Comparison of ENCODE assay signal across 9 mouse cellular contexts in genomic region chr13:99675951-99676350, GRCm38 (mm10).
A peak's percentile ranks its signal among the peaks of the same experiment; 100 is the strongest.
DNase-seq lines count a peak whose midpoint lies in the region; ATAC-seq and TF ChIP-seq lines count a peak whose summit lies in the region.
"Had no signal": no experiment of that assay in that cellular context is flagged by ENCODE, and none has a peak within 500 bp of the region (broad histone marks: within the 10 kb centered on the region; RNA-seq: fewer than 3 reads in every experiment).

No protein-coding gene starts in this region.

- no peaks in the 10 kb centered on the region for H3K27me3 ChIP-seq in forebrain, embryonic 10.5 days (ENCODE audit: poor library complexity, severe bottlenecking)
- H3K27me3 ChIP-seq in forebrain, embryonic 11.5 days (ENCODE audit: control insufficient read depth, insufficient read depth, low read length): no peaks in the 10 kb centered on the region
- H3K27me3 ChIP-seq in neural tube, embryonic 15.5 days (replicated peaks): no peaks in the 10 kb centered on the region

- WGBS in forebrain, embryonic 10.5 days: 64% methylated on average over 5 of the region's 5 CpGs
- 67% methylated on average over 5 of the region's 5 CpGs for WGBS in forebrain, embryonic 11.5 days
- WGBS in lung, adult 2 months: 50% methylated on average over 5 of the region's 5 CpGs
- WGBS in neural tube, embryonic 15.5 days: 64% methylated on average over 5 of the region's 5 CpGs

- H3K4me2 ChIP-seq in forebrain, embryonic 11.5 days (ENCODE audit: low read depth, low read length, severe bottlenecking): no peak overlapping the region
- H3K4me2 ChIP-seq in neural tube, embryonic 15.5 days: no peak overlapping the region

- DNase-seq in forebrain, embryonic 10.5 days (ENCODE audit: extremely low spot score, low spot score): no peak
- no peak for DNase-seq in forebrain, embryonic 11.5 days (ENCODE audit: low spot score)
- peak; percentile 83 for DNase-seq in brain, embryonic 14.5 days (ENCODE audit: low read depth)
- DNase-seq in gastrocnemius, adult 2 months: peak; percentile 61
- peak; percentile 24 for DNase-seq in lung, adult 2 months
- DNase-seq in MN1 (ENCODE audit: low spot score): no peak
- DNase-seq: kidney, postnatal 4 days had no signal

- intact Hi-C loops in gastrocnemius, adult 2 months (cut with DNase I): no loop called here

- H3K36me3 ChIP-seq in forebrain, embryonic 10.5 days (replicated peaks): no peaks in the 10 kb centered on the region
- no peaks in the 10 kb centered on the region for H3K36me3 ChIP-seq in forebrain, embryonic 11.5 days (ENCODE audit: control insufficient read depth, insufficient read depth, low read length)
- no peaks in the 10 kb centered on the region for H3K36me3 ChIP-seq in neural tube, embryonic 15.5 days

- ATAC-seq in forebrain, embryonic 11.5 days (replicated peaks; ENCODE audit: low FRiP score): no peak
- no peak for ATAC-seq in neural tube, embryonic 15.5 days (ENCODE audit: low FRiP score)
- ATAC-seq in CD4-positive, CD25-positive, alpha-beta regulatory T cell, adult 4 months: no peak

- no peak overlapping the region for H3K9ac ChIP-seq in forebrain, embryonic 11.5 days (ENCODE audit: low read length)
- no peak overlapping the region for H3K9ac ChIP-seq in neural tube, embryonic 15.5 days (replicated peaks)

- no peak overlapping the region for H3K4me3 ChIP-seq in forebrain, embryonic 10.5 days
- H3K4me3 ChIP-seq in forebrain, embryonic 11.5 days (ENCODE audit: low read depth, low read length): no peak overlapping the region
- no peak overlapping the region for H3K4me3 ChIP-seq in gastrocnemius, adult 2 months
- H3K4me3 ChIP-seq in lung, adult 2 months (replicated peaks; ENCODE audit: extremely low read depth, low read depth, low read length): no peak overlapping the region
- H3K4me3 ChIP-seq in neural tube, embryonic 15.5 days (replicated peaks): no peak overlapping the region

- no peak for TF ChIP-seq POLR2A in brain, embryonic 14.5 days (IDR thresholded peaks at IDR 0.05; ENCODE audit: borderline replicate concordance, extremely low read depth, insufficient read depth, insufficient read length, poor library complexity, severe bottlenecking)
- TF ChIP-seq POLR2A in lung, adult 2 months (IDR thresholded peaks at IDR 0.05; ENCODE audit: borderline replicate concordance, extremely low read depth, low read depth, low read length): no peak

- H3K27ac ChIP-seq in forebrain, embryonic 10.5 days: peak overlapping the region; percentile 65
- H3K27ac ChIP-seq in forebrain, embryonic 11.5 days (ENCODE audit: low read depth, low read length): no peak overlapping the region
- no peak overlapping the region for H3K27ac ChIP-seq in gastrocnemius, adult 2 months
- no peak overlapping the region for H3K27ac ChIP-seq in neural tube, embryonic 15.5 days (replicated peaks)

- H3K4me1 ChIP-seq in forebrain, embryonic 10.5 days: peaks cover 36% of the 10 kb centered on the region
- H3K4me1 ChIP-seq in forebrain, embryonic 11.5 days (replicated peaks; ENCODE audit: control insufficient read depth, insufficient read depth, low read length): peaks cover 3% of the 10 kb centered on the region; the same call in 1 of the 2 replicates
- H3K4me1 ChIP-seq in lung, adult 2 months (ENCODE audit: control insufficient read depth, insufficient read depth, low read length): no peaks in the 10 kb centered on the region
- H3K4me1 ChIP-seq in neural tube, embryonic 15.5 days: peaks cover 9% of the 10 kb centered on the region

- peaks cover 14% of the 10 kb centered on the region for H3K9me3 ChIP-seq in forebrain, embryonic 10.5 days
- H3K9me3 ChIP-seq in forebrain, embryonic 11.5 days (ENCODE audit: control insufficient read depth, low read length): no peaks in the 10 kb centered on the region
- H3K9me3 ChIP-seq in neural tube, embryonic 15.5 days (replicated peaks): no peaks in the 10 kb centered on the region

- no peak for TF ChIP-seq CTCF in brain, embryonic 14.5 days (IDR thresholded peaks at IDR 0.05; ENCODE audit: borderline replicate concordance, extremely low read depth, insufficient read depth, insufficient read length)
- TF ChIP-seq CTCF in gastrocnemius, adult 2 months (IDR thresholded peaks at IDR 0.05): no peak
- no peak for TF ChIP-seq CTCF in lung, adult 2 months (IDR thresholded peaks at IDR 0.05; ENCODE audit: insufficient read depth, low read length)

Comparison
In these comparisons a context has a peak if more than half of its experiments do, and no peak if none do; other contexts are left out.
1. DNase-seq: peak in brain, embryonic 14.5 days (single experiment), gastrocnemius, adult 2 months (single experiment) and lung, adult 2 months (single experiment); none in forebrain, embryonic 10.5 days (single experiment), forebrain, embryonic 11.5 days (single experiment) and MN1 (single experiment).